Mouse (Mus musculus): ENCODE measurements around the gene Slc2a9. TPM values are rescaled to one million over a fixed set of nuclear protein-coding genes. Genes with fewer than 3 reads are reported as not detected.

Slc2a9 gene
- polyA plus RNA-seq, 1 experiment from 2014 or later = 1.3 TPM

DNA sequence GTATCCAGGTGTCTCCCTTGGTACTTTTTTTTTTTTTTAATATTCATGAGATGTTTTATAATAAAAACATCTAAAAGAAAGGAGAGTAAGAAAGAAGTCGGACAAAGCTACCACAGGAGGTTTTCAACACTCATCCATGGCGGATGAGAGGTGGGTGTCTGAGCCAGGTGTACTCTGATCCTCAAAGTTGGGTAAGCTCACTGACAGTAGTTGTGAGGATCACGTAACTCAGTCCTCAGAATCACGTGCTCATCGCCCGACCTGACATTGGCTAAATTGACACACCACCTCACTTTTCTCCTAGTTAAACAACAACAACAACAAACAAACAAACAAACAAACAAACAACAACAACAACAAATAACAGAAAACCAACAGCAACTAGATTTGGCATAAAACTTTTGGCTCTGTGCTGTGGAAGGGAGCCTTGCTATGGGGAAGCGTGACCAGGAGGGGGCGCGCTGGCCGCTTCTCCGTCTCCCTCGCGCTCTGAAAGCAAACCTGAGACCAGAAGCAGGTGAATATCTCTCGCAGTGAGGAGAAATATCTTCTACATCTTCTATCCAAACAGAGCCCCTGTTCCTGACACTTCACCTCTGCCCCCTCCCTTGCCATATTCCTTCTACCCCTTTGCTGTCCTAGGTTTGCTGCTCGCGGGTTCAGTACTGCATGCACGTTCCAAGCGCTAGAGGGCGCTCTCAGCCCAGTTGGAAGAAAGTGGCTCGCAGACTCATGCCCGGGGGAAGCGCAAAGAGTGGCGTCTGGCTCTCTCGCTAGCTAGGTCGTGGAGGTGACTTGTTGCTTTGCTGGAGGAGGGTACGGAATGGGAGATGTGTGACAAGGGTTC, 195.5 kb downstream of the Slc2a9 start:
- no peak overlapping the region for H3K9ac ChIP-seq
- no peaks in the 10 kb centered on the region for H3K36me3 ChIP-seq
- H3K9me3 ChIP-seq (replicated peaks) = no peaks in the 10 kb centered on the region
- peak overlapping the region; percentile 65 for H3K4me2 ChIP-seq (replicated peaks)
- H3K27me3 ChIP-seq = no peaks in the 10 kb centered on the region
- peak overlapping the region; percentile 41 for H3K4me3 ChIP-seq (replicated peaks)
- no peak overlapping the region for H3K27ac ChIP-seq (replicated peaks)
- ATAC-seq (ENCODE audit: insufficient number of reproducible peaks, low FRiP score, low TSS enrichment, low read depth) = 0 out of 2 replicates have a peak, but pooled peaks have one; percentile 56
- H3K4me1 ChIP-seq = no peaks in the 10 kb centered on the region
- 9% methylated on average over 26 of the region's 26 CpGs for WGBS

DNA sequence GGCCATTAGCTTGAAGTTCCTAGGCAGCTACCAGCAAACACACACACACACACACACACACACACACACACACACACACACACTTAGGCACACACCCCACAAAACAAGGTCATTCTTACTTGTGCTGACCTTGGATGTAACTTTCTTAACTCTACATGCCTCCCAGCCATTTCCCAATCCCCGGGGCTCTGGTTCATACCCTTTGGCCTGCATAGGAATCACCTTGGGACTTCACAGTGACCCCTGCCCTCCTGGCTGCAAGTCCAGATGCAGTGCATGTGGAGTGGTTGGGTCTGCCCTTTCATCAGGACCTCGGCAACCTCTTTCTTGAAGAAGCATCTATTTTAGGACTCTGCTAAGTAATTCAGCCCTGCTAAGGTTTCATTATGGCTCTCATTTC, 197.7 kb downstream of the Slc2a9 start:
- Histone ChIP-seq H3K27ac (replicated peaks) (no peak overlapping the region), H3K27me3 (no peaks in the 10 kb centered on the region), H3K4me1 (no peaks in the 10 kb centered on the region), H3K9ac (no peak overlapping the region), H3K4me2 (replicated peaks) (no peak overlapping the region), H3K36me3 (no peaks in the 10 kb centered on the region), H3K9me3 (replicated peaks) (no peaks in the 10 kb centered on the region), H3K4me3 (replicated peaks) (no peak overlapping the region)
- no peak for ATAC-seq (ENCODE audit: insufficient number of reproducible peaks, low FRiP score, low TSS enrichment, low read depth)
- WGBS = 45% methylated on average over 2 of the region's 2 CpGs

DNA sequence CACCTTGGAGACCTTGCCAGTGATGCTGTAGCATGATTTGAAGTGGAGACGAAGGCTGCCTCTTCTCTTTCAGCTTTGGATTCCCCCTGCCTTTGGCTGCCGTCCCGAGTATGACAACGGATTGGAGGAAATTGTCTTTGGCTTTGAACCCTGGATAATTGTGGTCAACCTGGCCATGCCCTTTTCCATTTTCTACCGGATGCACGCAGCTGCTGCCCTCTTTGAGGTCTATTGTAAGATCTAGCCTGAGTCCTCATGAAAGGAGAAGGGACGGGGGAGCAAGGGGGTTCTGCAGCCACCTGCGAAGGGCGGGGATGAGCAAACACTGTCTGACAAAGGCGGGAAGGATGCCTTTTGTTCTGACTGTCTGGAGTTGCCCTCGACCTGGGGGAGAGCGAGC, 200.3 kb downstream of the Slc2a9 start:
- Histone ChIP-seq H3K4me3 (replicated peaks) (no peak overlapping the region), H3K9me3 (replicated peaks) (no peaks in the 10 kb centered on the region), H3K4me1 (no peaks in the 10 kb centered on the region), H3K36me3 (no peaks in the 10 kb centered on the region), H3K27me3 (no peaks in the 10 kb centered on the region), H3K4me2 (replicated peaks) (no peak overlapping the region), H3K27ac (replicated peaks) (no peak overlapping the region), H3K9ac (no peak overlapping the region)
- 44% methylated on average over 12 of the region's 12 CpGs for WGBS
- no peak for ATAC-seq (ENCODE audit: insufficient number of reproducible peaks, low FRiP score, low TSS enrichment, low read depth)

DNA sequence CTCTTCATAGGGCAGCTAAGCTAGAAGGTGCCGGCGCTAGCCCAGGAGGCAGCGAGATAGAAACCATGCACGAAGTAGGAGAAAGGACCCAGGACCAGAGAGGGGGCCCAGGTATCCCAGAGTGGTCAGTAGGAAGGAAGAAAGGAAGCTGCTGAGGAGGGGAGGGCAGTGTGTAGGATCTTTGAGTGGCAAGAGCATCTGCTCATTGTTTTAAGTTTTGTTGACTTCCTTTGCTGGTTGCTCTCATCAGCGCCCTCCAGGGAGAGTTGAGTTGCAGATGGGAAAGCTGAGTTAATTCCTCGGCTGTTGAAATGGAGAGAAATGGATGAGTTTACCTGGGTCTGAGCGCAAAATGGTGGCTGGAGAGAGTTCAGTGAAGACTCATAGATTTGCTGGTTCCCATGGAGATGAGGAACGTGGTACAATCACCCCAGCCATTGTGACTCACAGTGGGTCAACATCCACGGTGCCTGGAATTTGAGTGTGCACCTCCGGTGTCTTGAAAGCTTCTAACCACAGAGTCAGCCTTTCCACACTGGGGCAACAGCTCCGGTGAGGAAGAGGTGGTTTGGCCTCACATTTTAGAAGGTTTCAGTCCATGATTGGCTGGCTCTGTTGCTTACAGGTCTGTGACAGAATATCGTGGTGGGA, 201.1 kb downstream of the Slc2a9 start:
- WGBS = 86% methylated on average over 12 of the region's 12 CpGs
- H3K4me3 ChIP-seq (replicated peaks) = no peak overlapping the region
- H3K9me3 ChIP-seq (replicated peaks) = no peaks in the 10 kb centered on the region
- H3K4me1 ChIP-seq = no peaks in the 10 kb centered on the region
- H3K9ac ChIP-seq = no peak overlapping the region
- no peak overlapping the region for H3K4me2 ChIP-seq (replicated peaks)
- no peaks in the 10 kb centered on the region for H3K36me3 ChIP-seq
- ATAC-seq (ENCODE audit: insufficient number of reproducible peaks, low FRiP score, low TSS enrichment, low read depth) = no peak
- no peaks in the 10 kb centered on the region for H3K27me3 ChIP-seq
- no peak overlapping the region for H3K27ac ChIP-seq (replicated peaks)

Other genes with a start within 250 kb of the Slc2a9 start
- 62.8 and 67.8 TPM in 2 replicates for gene Tmem128, start 243.0 kb downstream of the Slc2a9 start, polyA plus RNA-seq (2015; fragmentation: Nextera tagmentation; extraction: Ambion mirVana)
- not detected in 2 replicates for gene Otop1, start 227.2 kb downstream of the Slc2a9 start, polyA plus RNA-seq (2015; fragmentation: Nextera tagmentation; extraction: Ambion mirVana)
- 0.11 TPM in 1 of 2 replicates, not detected in the other for gene Drd5, start 183.8 kb downstream of the Slc2a9 start, polyA plus RNA-seq (2015; fragmentation: Nextera tagmentation; extraction: Ambion mirVana)
- 223 and 232 TPM in 2 replicates for gene Wdr1, start 60.1 kb upstream of the Slc2a9 start, polyA plus RNA-seq (2015; fragmentation: Nextera tagmentation; extraction: Ambion mirVana)
- gene Zfp518b, start 181.7 kb upstream of the Slc2a9 start, polyA plus RNA-seq (2015; fragmentation: Nextera tagmentation; extraction: Ambion mirVana) = 17.5 and 18.6 TPM in 2 replicates